ENCODE assay signal across 24 mouse cellular contexts in the genomic region with DNA sequence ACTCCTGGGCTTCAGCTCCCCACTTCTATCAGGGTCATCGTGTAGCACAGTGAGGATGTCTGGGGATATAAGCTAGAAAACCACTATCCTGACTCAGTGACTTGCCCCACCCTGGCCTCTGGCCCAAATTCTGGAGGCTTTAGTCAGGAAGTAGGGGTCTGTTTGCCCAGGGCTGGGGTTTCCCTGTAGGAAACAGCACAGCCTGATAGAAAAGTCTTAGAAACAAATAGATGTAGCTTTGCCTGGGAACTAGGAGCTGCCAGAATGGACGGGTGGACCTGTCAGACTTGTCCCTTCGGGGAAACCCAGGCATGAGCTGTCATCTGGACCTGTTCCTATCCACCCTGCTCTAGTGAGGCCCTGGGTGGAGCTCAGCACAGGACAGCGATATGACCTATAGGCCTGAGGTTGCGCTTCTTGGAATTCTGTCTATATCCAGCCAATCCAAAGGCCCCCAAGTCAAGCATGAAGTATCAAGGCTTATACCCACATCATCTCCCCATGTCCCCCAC. TPM values are rescaled to one million over a fixed set of nuclear protein-coding genes. Genes with fewer than 3 reads are reported as not detected.
"Had no signal": no experiment of that assay in that cellular context is flagged by ENCODE, and none has a peak within 500 bp of the region (broad histone marks: within the 10 kb centered on the region; RNA-seq: fewer than 3 reads in every experiment).

No protein-coding gene starts in this region.

- H3K9ac ChIP-seq: kidney, embryonic 15.5 days; liver, embryonic 15.5 days; neural tube, embryonic 13.5 days had no signal

- H3K4me1 ChIP-seq: kidney, embryonic 15.5 days; limb, embryonic 10.5 days; liver, embryonic 15.5 days; midbrain, embryonic 10.5 days; neural tube, embryonic 13.5 days had no signal

- H3K4me3 ChIP-seq: kidney, embryonic 15.5 days; left cerebral cortex, adult 2 months; limb, embryonic 10.5 days; liver, embryonic 15.5 days; midbrain, embryonic 10.5 days; neural tube, embryonic 13.5 days had no signal

- ATAC-seq: lung, postnatal 0 days had no signal

- H3K9me3 ChIP-seq: kidney, embryonic 15.5 days; limb, embryonic 10.5 days; liver, embryonic 15.5 days; midbrain, embryonic 10.5 days; neural tube, embryonic 13.5 days had no signal

- H3K4me2 ChIP-seq: kidney, embryonic 15.5 days; liver, embryonic 11.5 days; liver, embryonic 15.5 days; neural tube, embryonic 13.5 days had no signal

- DNase-seq: kidney, postnatal 14 days; lung, adult 2 months; lung, postnatal 36 days; midbrain, embryonic 14.5 days; right cerebral cortex, postnatal 14 days; thymus, adult 18-20 months; thymus, postnatal 14 days had no signal

- H3K27me3 ChIP-seq: kidney, embryonic 15.5 days; liver, embryonic 15.5 days; neural tube, embryonic 13.5 days had no signal

- H3K36me3 ChIP-seq: kidney, embryonic 15.5 days; limb, embryonic 10.5 days; liver, embryonic 15.5 days; midbrain, embryonic 10.5 days; neural tube, embryonic 13.5 days had no signal

- H3K27ac ChIP-seq: kidney, embryonic 15.5 days; left cerebral cortex, adult 2 months; limb, embryonic 10.5 days; liver, embryonic 15.5 days; midbrain, embryonic 10.5 days; neural tube, embryonic 13.5 days; stomach, postnatal 0 days had no signal

RNA-seq across cellular contexts. Expression of a gene that starts 24.9 kb away (rescaled TPM):
- total RNA-seq: layer of hippocampus, adult 8-10 months; layer of hippocampus, postnatal 14 days; left cerebral cortex, adult 2 months; left cerebral cortex, postnatal 14 days; megakaryocyte, adult 5-6 weeks; monocyte, adult 5-6 weeks had no signal
- polyA plus RNA-seq: kidney, embryonic 15.5 days; limb, embryonic 10.5 days; limb, embryonic 14.5 days; liver, embryonic 11.5 days; liver, embryonic 15.5 days; midbrain, embryonic 10.5 days; midbrain, embryonic 14.5 days; neural tube, embryonic 13.5 days; stomach, postnatal 0 days had no signal

RNA-seq across cellular contexts. Expression of a gene that starts 42.5 kb away (rescaled TPM):
- total RNA-seq: layer of hippocampus, adult 8-10 months; layer of hippocampus, postnatal 14 days; left cerebral cortex, adult 2 months; left cerebral cortex, postnatal 14 days; megakaryocyte, adult 5-6 weeks; monocyte, adult 5-6 weeks had no signal
- polyA plus RNA-seq: kidney, embryonic 15.5 days; large intestine, adult 2 months; limb, embryonic 10.5 days; limb, embryonic 14.5 days; liver, embryonic 11.5 days; liver, embryonic 15.5 days; lung, adult 2 months; lung, postnatal 0 days; midbrain, embryonic 10.5 days; midbrain, embryonic 14.5 days; neural tube, embryonic 13.5 days; small intestine, adult 2 months; stomach, postnatal 0 days had no signal
